Mouse (Mus musculus) right cerebral cortex, postnatal 36 days (tissue): Measurements from ENCODE around the gene Ryr2.

Experiments
- DNase-seq, 2 experiments: peaks; one replicate each; pipeline ENCODE4 v3.0.0; 2022; ENCODE audit warnings: low spot score in 2 of 2, mixed read lengths in 1 of 2

The Ryr2 gene

GRCm38 (mm10) chr13:12037241-12037640 lies 69.5 kb downstream of the Ryr2 start:
- DNase-seq = no peak

GRCm38 (mm10) chr13:12036834-12037233 lies 69.9 kb downstream of the Ryr2 start:
- DNase-seq = no peak

- no peak for DNase-seq
Observed at GRCm38 (mm10) chr13:12033914-12034313, 72.8 kb downstream of the Ryr2 start.

- DNase-seq = no peak
Observed at GRCm38 (mm10) chr13:12033272-12033671, 73.5 kb downstream of the Ryr2 start.

GRCm38 (mm10) chr13:12029841-12030240 lies 76.9 kb downstream of the Ryr2 start:
- no peak for DNase-seq

- no peak for DNase-seq
Observed at GRCm38 (mm10) chr13:12029326-12029725, 77.4 kb downstream of the Ryr2 start.

- no peak for DNase-seq
Observed at GRCm38 (mm10) chr13:12018046-12018445, 88.7 kb downstream of the Ryr2 start.

GRCm38 (mm10) chr13:12013986-12014385 lies 92.8 kb downstream of the Ryr2 start:
- peak; percentile 81 for DNase-seq

- no peak for DNase-seq
Observed at GRCm38 (mm10) chr13:12008995-12009689, 97.6 kb downstream of the Ryr2 start.

GRCm38 (mm10) chr13:12007579-12007978 lies 99.2 kb downstream of the Ryr2 start:
- no peak for DNase-seq

- peak in 1 of 2 experiments; percentile 38 for DNase-seq
Observed at GRCm38 (mm10) chr13:12001891-12002294, 104.9 kb downstream of the Ryr2 start.

GRCm38 (mm10) chr13:11999851-12000250 lies 106.9 kb downstream of the Ryr2 start:
- no peak for DNase-seq

GRCm38 (mm10) chr13:11997366-11997765 lies 109.4 kb downstream of the Ryr2 start:
- DNase-seq = no peak

- no peak for DNase-seq
Observed at GRCm38 (mm10) chr13:11987556-11987955, 119.2 kb downstream of the Ryr2 start.

GRCm38 (mm10) chr13:11985056-11985455 lies 121.7 kb downstream of the Ryr2 start:
- no peak for DNase-seq

GRCm38 (mm10) chr13:11978997-11979396 lies 127.7 kb downstream of the Ryr2 start:
- DNase-seq = no peak

- DNase-seq = no peak
Observed at GRCm38 (mm10) chr13:11978359-11978758, 128.4 kb downstream of the Ryr2 start.

- DNase-seq = no peak
Observed at GRCm38 (mm10) chr13:11977606-11978005, 129.1 kb downstream of the Ryr2 start.

GRCm38 (mm10) chr13:11964391-11964790 lies 142.4 kb downstream of the Ryr2 start:
- DNase-seq = no peak

- no peak for DNase-seq
Observed at GRCm38 (mm10) chr13:11959488-11960174, 147.1 kb downstream of the Ryr2 start.

- no peak for DNase-seq
Observed at GRCm38 (mm10) chr13:11958854-11959253, 147.9 kb downstream of the Ryr2 start.

GRCm38 (mm10) chr13:11958271-11958670 lies 148.5 kb downstream of the Ryr2 start:
- no peak for DNase-seq

GRCm38 (mm10) chr13:11951951-11952350 lies 154.8 kb downstream of the Ryr2 start:
- no peak for DNase-seq
